Mouse (Mus musculus) bone marrow, adult 2 months (tissue): ENCODE data around the gene Vps8.

ENCODE experiments used
- CTCF ChIP-seq: fragments of 200-500 bp; IDR thresholded peaks from 2 replicates; pipeline ENCODE4 v1.5.1; 2011; ENCODE audit warnings: low read length, control low read depth; ENCODE audit not compliant: control insufficient read depth, insufficient read depth
- POLR2A ChIP-seq: fragments of 200-500 bp; IDR thresholded peaks from 2 replicates; pipeline ENCODE4 v1.6.1; 2011; ENCODE audit warnings: low read depth, mild to moderate bottlenecking, control low read depth, low read length, borderline replicate concordance; ENCODE audit not compliant: control insufficient read depth

- TF ChIP-seq CTCF = no peak
- no peak for TF ChIP-seq POLR2A
Observed at GRCm38 (mm10) chr16:21518833-21519232, 95.9 kb downstream of the Vps8 start.
